Mouse (Mus musculus): ENCODE measurements around the gene Slc30a4. TPM values are rescaled to one million over a fixed set of nuclear protein-coding genes. Genes with fewer than 3 reads are reported as not detected.

The Slc30a4 gene
- polyA plus RNA-seq, 1 experiment from 2014 or later = 6.6 TPM

DNA sequence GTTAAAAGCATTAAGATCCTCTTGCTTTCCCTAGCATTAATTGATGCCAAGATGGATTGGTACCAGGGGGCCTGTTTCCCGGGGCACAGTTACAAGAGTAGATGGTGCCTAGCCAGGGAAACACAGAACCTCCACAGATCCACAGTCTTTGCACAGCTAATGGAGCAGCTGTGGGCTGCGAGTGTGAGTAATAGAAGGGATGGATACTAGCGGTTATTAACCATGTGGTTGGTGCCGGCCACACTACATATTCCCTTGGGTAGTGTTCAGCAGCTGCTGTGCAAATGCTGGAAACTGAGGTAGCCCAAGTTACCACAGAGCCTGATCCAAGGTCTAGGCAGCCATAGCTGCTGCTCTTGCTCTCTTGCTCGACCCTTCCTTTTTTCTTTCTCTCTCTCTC is 30.7 kb downstream of the Slc30a4 start:
- 40% methylated on average over 5 of the region's 5 CpGs for WGBS

DNA sequence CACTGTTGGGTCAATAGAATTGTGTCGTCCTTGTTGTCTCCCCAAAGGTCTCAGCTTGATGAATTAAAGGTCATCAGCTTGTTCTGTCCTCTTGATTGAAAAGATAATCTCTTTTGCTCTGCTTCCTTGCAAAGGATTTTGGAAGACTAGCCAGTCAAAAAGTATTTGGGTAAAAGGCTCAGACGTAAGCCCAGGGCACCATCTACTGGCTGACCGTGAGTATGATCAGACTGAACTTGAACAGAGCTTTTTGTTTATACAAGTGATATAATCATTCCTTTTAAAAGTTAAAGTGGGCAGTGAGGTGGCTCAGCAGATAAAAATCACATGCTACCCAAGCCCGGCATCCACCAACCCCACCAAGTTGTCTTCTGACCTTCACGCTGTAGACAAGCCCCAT is 34.6 kb downstream of the Slc30a4 start:
- Histone ChIP-seq H3K4me1 (replicated peaks) (0 out of 2 replicates have a peak, but pooled peaks cover 3% of the 10 kb centered on the region), H3K27me3 (no peaks in the 10 kb centered on the region), H3K4me2 (no peak overlapping the region), H3K4me3 (no peak overlapping the region), H3K9me3 (no peaks in the 10 kb centered on the region), H3K9ac (no peak overlapping the region), H3K27ac (replicated peaks) (no peak overlapping the region), H3K36me3 (no peaks in the 10 kb centered on the region)
- no peak for ATAC-seq (ENCODE audit: low read depth)
- WGBS = 61% methylated on average over 5 of the region's 5 CpGs

More for the DNA sequence above, 30.7 kb downstream of the Slc30a4 start:
- no peak overlapping the region for H3K9ac ChIP-seq
- no peak overlapping the region for H3K4me2 ChIP-seq
- H3K4me3 ChIP-seq = no peak overlapping the region
- H3K27ac ChIP-seq (replicated peaks) = no peak overlapping the region
- 0 out of 2 replicates have a peak, but pooled peaks cover 3% of the 10 kb centered on the region for H3K4me1 ChIP-seq (replicated peaks)
- no peaks in the 10 kb centered on the region for H3K9me3 ChIP-seq
- H3K36me3 ChIP-seq = no peaks in the 10 kb centered on the region
- ATAC-seq (ENCODE audit: low read depth) = peak; percentile 86
- no peaks in the 10 kb centered on the region for H3K27me3 ChIP-seq

DNA sequence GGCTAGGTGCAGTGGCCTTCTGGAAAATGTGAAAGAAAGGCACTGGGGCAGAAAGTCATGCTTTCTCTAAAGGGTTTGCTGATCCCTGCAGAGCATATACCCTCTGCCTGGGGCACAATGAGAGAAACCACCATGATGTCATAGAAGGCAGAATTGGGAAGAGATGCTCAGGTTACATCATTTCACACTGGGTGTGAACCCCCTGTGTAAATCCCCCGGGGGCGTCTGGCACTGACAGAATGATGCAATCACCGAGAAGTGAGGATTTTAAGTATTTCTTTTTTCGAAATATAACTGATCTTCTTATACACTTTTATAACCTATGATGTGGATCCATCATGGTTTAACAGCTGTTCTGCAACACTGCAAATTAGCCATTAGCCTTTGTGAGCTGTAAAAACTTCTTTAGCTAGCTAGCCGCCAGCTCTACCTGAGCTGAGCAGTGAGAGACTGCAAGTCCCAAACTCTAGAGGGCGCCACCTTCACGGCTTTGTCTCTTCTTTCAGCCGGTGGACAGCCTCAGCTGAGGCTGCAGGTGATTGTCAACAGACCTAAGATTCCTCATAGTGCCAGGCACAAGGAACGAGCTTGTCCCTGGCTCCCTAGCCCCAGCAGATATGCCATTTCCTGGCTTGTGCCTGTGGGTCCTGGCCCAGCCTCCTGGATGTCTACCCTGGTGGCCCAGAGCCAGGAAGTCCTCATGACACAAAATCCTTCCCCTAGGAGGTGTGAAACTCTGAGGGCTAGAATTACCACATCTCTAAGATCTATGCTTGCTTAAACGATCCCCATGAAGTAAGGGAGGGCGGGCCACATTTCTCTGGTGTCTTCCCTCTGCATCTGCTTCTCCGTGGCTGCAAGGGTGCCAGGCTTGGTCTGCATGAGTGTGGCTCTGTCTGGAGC is 36.2 kb downstream of the Slc30a4 start:
- no peaks in the 10 kb centered on the region for H3K9me3 ChIP-seq
- H3K27me3 ChIP-seq = no peaks in the 10 kb centered on the region
- H3K4me3 ChIP-seq = no peak overlapping the region
- peak; percentile 56; the same call in 1 of the 2 replicates for ATAC-seq (ENCODE audit: low read depth)
- no peak overlapping the region for H3K27ac ChIP-seq (replicated peaks)
- H3K4me2 ChIP-seq = no peak overlapping the region
- no peaks in the 10 kb centered on the region for H3K36me3 ChIP-seq
- H3K4me1 ChIP-seq (replicated peaks) = no peaks in the 10 kb centered on the region
- H3K9ac ChIP-seq = no peak overlapping the region
- 44% methylated on average over 12 of the region's 12 CpGs for WGBS

DNA sequence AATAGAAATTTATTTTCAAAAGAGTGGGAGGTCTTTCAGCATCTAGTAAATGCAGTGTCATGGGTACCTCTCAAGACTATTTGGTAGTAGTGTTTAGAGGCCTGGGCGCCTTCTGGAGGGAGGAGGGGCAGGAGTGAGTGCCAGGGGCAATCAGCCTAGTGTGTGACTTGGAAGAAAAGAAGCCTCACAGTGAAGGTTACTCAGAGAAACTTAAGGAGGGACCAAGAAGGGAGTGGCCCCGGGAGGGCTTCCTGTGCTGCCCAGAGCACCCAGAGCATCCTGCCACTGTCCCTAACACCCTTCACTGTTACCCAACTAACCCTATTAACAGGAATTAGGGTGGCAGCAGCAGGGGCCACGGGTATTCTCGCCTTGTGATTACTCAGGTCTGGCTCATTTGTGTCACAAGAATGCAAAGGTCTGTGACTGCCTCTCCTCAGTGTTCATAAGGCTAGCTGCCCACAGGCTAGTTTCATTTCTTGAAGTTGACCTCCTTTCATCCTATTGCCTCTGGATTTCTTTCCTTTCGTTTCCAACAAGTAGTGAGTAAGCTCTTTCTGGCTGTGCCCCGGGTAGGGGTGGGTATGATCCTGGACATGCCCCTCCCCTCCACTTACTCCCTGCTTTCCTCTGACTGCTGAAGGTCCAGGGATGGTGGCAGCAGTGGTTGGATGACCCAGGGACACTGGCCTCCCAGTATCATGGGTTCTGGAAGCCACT is 37.0 kb downstream of the Slc30a4 start:
- H3K36me3 ChIP-seq = no peaks in the 10 kb centered on the region
- H3K27me3 ChIP-seq = no peaks in the 10 kb centered on the region
- 58% methylated on average over 6 of the region's 6 CpGs for WGBS
- H3K4me1 ChIP-seq (replicated peaks) = no peaks in the 10 kb centered on the region
- no peaks in the 10 kb centered on the region for H3K9me3 ChIP-seq
- no peak overlapping the region for H3K27ac ChIP-seq (replicated peaks)
- ATAC-seq (ENCODE audit: low read depth) = no peak
- no peak overlapping the region for H3K9ac ChIP-seq
- H3K4me2 ChIP-seq = no peak overlapping the region
- H3K4me3 ChIP-seq = no peak overlapping the region

DNA sequence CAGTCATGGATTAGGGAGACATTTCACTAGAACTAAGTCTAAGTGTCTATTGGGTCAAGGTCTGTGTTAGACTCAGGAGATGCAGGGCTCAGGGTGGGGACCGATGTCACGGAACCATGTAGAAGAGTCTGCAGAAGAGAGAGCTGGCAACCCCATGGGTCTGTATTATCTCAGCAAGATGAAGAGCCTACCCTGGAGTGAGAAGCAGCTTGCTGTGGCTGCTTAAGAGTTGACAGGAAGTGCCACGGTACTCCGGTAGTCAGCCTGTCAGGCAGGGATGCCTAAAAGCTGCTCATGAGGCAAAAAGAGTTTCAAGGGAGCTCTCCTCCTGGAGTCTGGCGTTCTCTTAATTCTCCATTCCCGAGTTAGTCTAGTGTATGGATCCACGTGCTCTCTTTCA is 42.6 kb downstream of the Slc30a4 start:
- H3K36me3 ChIP-seq = no peaks in the 10 kb centered on the region
- no peaks in the 10 kb centered on the region for H3K9me3 ChIP-seq
- no peak for ATAC-seq (ENCODE audit: low read depth)
- no peak overlapping the region for H3K9ac ChIP-seq
- H3K27ac ChIP-seq (replicated peaks) = no peak overlapping the region
- H3K4me3 ChIP-seq = no peak overlapping the region
- no peaks in the 10 kb centered on the region for H3K4me1 ChIP-seq (replicated peaks)
- no peaks in the 10 kb centered on the region for H3K27me3 ChIP-seq
- H3K4me2 ChIP-seq = no peak overlapping the region
- 93% methylated on average over 7 of the region's 7 CpGs for WGBS

DNA sequence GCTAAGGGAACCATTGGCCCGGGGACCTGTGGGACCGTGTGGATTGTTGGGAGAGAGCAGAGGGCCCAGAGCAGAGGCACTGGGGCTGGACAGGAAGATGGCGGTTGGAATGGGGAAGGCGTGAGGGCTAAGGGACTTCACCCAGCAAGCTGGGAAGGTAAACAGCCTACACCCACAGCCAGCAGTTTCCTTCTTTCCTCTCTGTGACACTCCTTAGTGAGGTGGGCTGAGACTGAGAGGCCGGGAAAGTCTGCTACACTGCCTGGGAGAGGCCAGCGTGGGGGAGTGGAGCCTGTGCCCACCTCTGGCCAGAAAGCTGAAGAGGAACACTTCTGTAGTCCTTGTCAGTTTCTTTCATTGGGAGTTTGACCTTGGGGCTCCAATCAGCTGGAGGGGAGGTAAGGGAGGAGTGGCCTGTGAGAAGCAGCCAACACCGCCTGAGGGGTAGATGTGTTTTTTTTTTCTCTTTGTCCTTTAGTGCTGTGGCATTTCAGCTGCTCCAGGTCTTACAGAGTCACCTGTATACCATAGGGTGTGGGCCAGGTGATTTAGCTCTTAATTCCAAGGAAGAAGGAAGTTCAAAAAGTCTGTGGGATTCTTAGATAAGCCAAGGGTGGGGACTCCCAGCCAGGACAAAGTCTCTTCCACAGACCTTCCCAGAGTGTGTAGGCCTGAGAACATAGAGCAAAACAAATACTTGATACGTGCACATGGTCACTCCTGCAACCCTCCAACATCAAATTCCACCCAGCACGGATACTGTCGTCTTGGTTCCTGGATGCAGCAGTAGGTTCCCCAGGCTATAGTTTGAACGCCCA is 44.5 kb downstream of the Slc30a4 start:
- H3K9ac ChIP-seq = no peak overlapping the region
- no peaks in the 10 kb centered on the region for H3K36me3 ChIP-seq
- no peaks in the 10 kb centered on the region for H3K27me3 ChIP-seq
- H3K4me1 ChIP-seq (replicated peaks) = no peaks in the 10 kb centered on the region
- no peak for ATAC-seq (ENCODE audit: low read depth)
- H3K27ac ChIP-seq (replicated peaks) = no peak overlapping the region
- H3K4me3 ChIP-seq = no peak overlapping the region
- H3K4me2 ChIP-seq = no peak overlapping the region
- no peaks in the 10 kb centered on the region for H3K9me3 ChIP-seq
- 92% methylated on average over 11 of the region's 11 CpGs for WGBS

DNA sequence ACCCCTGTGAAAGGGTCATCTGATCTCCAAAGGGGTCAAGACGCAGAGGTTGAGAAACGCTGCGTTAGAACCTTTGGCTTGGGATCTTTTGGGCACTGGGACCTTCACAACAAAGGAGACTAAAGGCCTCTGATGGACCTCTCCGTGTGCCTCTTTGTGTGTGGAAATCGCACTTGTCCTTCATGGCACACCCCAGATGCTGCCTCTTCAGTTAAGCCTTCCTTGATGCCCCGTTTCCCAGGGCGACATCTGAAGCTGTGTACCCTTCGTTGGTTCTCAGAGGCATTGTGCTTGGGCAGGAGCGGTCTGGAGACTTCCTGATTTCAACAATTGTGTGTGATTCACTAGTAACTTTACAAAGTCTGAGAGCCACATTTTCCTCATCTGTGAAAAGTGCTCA is 45.7 kb downstream of the Slc30a4 start:
- ATAC-seq (ENCODE audit: low read depth) = no peak
- H3K4me1 ChIP-seq (replicated peaks) = no peaks in the 10 kb centered on the region
- H3K27ac ChIP-seq (replicated peaks) = no peak overlapping the region
- no peaks in the 10 kb centered on the region for H3K9me3 ChIP-seq
- H3K36me3 ChIP-seq = no peaks in the 10 kb centered on the region
- no peak overlapping the region for H3K4me2 ChIP-seq
- no peak overlapping the region for H3K4me3 ChIP-seq
- H3K9ac ChIP-seq = no peak overlapping the region
- WGBS = 71% methylated on average over 9 of the region's 9 CpGs
- H3K27me3 ChIP-seq = no peaks in the 10 kb centered on the region

DNA sequence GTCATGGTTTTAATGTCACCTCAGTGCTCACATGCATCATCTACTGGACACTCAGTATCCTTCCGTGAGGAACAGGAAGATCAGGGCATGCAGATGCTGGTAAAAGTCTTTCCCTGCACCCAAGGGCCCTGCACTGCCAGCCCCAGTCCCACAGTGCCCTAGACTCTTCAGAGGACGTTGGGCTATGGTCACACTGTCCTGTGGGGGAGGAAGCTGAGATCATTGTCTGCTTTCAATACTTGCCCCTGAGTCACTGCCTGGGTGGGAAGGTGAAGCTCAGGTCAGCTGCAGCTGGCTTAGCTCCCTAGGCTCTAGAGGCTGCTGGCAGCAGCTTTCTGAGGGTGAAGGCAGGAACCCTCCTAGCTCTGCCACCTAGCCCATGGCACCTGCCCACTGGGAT is 46.4 kb downstream of the Slc30a4 start:
- Histone ChIP-seq H3K27ac (replicated peaks) (no peak overlapping the region), H3K4me3 (no peak overlapping the region), H3K9ac (no peak overlapping the region), H3K4me1 (replicated peaks) (no peaks in the 10 kb centered on the region), H3K4me2 (no peak overlapping the region), H3K9me3 (no peaks in the 10 kb centered on the region), H3K36me3 (no peaks in the 10 kb centered on the region), H3K27me3 (no peaks in the 10 kb centered on the region)
- ATAC-seq (ENCODE audit: low read depth) = no peak
- WGBS = 62% methylated on average over 2 of the region's 2 CpGs

DNA sequence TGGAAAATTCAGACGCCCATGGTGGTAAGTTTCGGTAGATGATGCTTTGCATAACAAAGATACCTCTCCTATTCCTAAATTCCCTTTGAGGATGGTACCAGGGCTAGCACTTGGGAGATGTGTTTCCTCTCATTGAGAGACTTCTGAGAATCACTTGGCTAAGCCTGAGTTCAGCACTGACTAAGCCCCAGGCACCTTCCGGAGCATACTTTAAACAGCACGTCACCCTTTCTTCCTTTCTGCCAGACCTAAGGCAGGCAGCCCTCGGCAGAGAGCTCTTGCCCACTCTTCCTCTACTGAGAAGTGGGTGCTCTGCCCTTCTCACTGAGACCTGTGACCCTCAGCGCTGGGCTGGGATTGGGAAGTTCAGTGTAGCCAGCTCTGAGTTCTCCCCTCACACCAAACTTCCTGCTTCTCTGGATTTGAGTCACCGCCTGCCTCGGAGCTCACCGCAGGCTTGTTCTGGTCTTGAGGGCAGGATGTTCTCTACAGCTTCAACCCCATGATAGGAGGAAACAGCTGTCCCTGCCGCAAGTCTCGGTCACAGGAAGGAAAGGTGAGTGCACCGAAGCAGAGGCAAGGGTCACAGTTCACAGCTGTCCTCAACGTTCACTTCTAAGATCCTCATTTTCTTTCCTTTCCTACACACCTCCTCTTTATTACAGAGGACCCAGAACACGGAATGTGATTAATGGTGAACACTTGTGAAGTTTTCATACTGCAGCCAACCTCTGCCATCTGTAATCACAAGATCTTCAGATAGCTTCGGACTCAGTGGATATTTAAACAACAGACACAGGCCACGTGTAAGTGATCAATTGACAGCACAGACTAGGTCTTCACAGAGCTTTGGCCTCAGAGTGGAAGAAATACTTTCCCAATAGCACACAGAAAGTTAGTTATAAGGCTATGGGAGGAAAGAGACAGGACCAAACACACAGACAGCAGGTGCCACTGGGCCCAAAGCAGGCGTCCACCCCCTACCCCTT is 50.1 kb downstream of the Slc30a4 start:
- no peaks in the 10 kb centered on the region for H3K4me1 ChIP-seq (replicated peaks)
- no peak overlapping the region for H3K27ac ChIP-seq (replicated peaks)
- H3K9ac ChIP-seq = no peak overlapping the region
- 76% methylated on average over 17 of the region's 17 CpGs for WGBS
- H3K36me3 ChIP-seq = no peaks in the 10 kb centered on the region
- ATAC-seq (ENCODE audit: low read depth) = no peak
- H3K4me2 ChIP-seq = no peak overlapping the region
- H3K27me3 ChIP-seq = no peaks in the 10 kb centered on the region
- H3K4me3 ChIP-seq = no peak overlapping the region
- H3K9me3 ChIP-seq = no peaks in the 10 kb centered on the region

DNA sequence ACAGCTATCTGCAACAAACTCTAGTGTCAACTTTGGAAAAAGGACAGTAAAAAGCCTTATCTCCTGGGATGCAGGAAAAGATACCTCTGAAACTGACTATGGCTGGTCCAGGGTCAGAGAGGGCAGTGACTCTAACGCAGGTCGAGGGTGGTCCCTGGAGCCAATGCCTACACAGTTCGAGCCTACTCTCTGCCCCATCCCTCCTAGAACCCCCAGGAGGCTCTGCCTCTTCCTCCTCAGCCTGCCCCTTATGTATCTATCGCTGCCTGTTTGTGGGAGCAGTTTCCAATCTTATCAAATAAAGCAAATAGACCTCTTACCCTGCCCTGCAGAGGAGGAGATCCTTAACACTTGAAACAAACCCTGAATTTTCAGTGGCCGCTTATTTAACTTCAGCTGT is 63.8 kb downstream of the Slc30a4 start:
- H3K4me1 ChIP-seq (replicated peaks) = no peaks in the 10 kb centered on the region; the same call in 1 of the 2 replicates
- H3K4me3 ChIP-seq = no peak overlapping the region
- H3K36me3 ChIP-seq = peaks cover 8% of the 10 kb centered on the region
- H3K9me3 ChIP-seq = no peaks in the 10 kb centered on the region
- H3K4me2 ChIP-seq = no peak overlapping the region
- no peak overlapping the region for H3K27ac ChIP-seq (replicated peaks)
- 59% methylated on average over 5 of the region's 5 CpGs for WGBS
- H3K27me3 ChIP-seq = peaks cover 21% of the 10 kb centered on the region
- ATAC-seq (ENCODE audit: low read depth) = no peak
- H3K9ac ChIP-seq = no peak overlapping the region

DNA sequence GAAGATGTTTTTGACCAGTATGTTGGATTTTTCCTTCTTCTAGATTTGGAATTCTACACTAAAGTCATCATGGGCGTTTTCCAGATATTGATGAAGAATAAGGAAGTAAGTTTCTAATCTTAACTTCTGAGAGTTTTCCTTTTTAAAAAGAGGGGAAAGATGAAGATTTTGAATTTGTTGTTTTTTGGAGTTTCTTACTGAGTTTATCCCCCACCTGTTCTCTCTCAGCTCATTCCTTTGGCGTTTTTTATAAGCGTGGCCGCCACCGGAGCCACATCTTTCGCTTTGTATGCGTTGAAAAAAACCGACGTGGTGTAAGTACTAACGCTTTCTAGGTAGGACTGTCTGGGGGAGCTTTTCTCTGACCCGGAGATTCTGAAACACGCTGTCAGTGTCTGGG is 64.4 kb downstream of the Slc30a4 start:
- peaks cover 14% of the 10 kb centered on the region for H3K36me3 ChIP-seq
- peaks cover 21% of the 10 kb centered on the region for H3K27me3 ChIP-seq
- no peaks in the 10 kb centered on the region for H3K9me3 ChIP-seq
- no peak for ATAC-seq (ENCODE audit: low read depth)
- no peak overlapping the region for H3K27ac ChIP-seq (replicated peaks)
- 37% methylated on average over 12 of the region's 12 CpGs for WGBS
- peak overlapping the region; percentile 61 for H3K9ac ChIP-seq
- H3K4me3 ChIP-seq = peak overlapping the region; percentile 40
- H3K4me1 ChIP-seq (replicated peaks) = no peaks in the 10 kb centered on the region; the same call in 1 of the 2 replicates
- peak overlapping the region; percentile 73 for H3K4me2 ChIP-seq
